Mouse (Mus musculus) CH12.LX (cell line): ENCODE results near the gene Edil3.

Source experiments
- CTCF ChIP-seq, 2 experiments: IDR thresholded peaks in 1 of 2; conservative IDR thresholded peaks in 1 of 2; 2 replicates each; pipeline ENCODE4 v1.5.1; 2011 to 2012; ENCODE audit warnings: low read depth in 2 of 2, low read length in 2 of 2, improper control_type of control experiment in 1 of 2, inconsistent platforms in 1 of 2, mild to moderate bottlenecking in 1 of 2, moderate library complexity in 1 of 2
- ELF1 ChIP-seq: IDR thresholded peaks from 2 replicates; pipeline ENCODE4 v1.6.1; 2014; ENCODE audit warnings: low read depth, mild to moderate bottlenecking, inconsistent platforms, low read length, improper control_type of control experiment
- EP300 ChIP-seq: IDR thresholded peaks from 2 replicates; pipeline ENCODE4 v1.6.1; 2011; ENCODE audit warnings: low read length, improper control_type of control experiment
- ETS1 ChIP-seq: conservative IDR thresholded peaks from 2 replicates; pipeline ENCODE4 v1.6.1; 2012; ENCODE audit warnings: low read depth, mild to moderate bottlenecking, inconsistent platforms, low read length, improper control_type of control experiment, moderate library complexity
- MAFK ChIP-seq: IDR thresholded peaks from 2 replicates; pipeline ENCODE4 v1.6.1; 2011; ENCODE audit warnings: low read length, improper control_type of control experiment; ENCODE audit not compliant: insufficient replicate concordance
- MAX ChIP-seq: IDR thresholded peaks from 2 replicates; pipeline ENCODE4 v1.6.1; 2011; ENCODE audit warnings: low read length, improper control_type of control experiment
- POLR2A ChIP-seq: IDR thresholded peaks from 2 replicates; pipeline ENCODE4 v1.6.1; 2011; ENCODE audit warnings: low read depth, mild to moderate bottlenecking, improper control_type of control experiment, low read length
- RCOR1 ChIP-seq: conservative IDR thresholded peaks from 2 replicates; pipeline ENCODE4 v1.6.1; 2012; ENCODE audit warnings: low read depth, mild to moderate bottlenecking, inconsistent platforms, low read length, improper control_type of control experiment
- ZC3H11A ChIP-seq: IDR thresholded peaks from 2 replicates; pipeline ENCODE4 v1.6.1; 2012; ENCODE audit warnings: low read depth, mild to moderate bottlenecking, inconsistent platforms, low read length, improper control_type of control experiment
- ZNF384 ChIP-seq: IDR thresholded peaks from 2 replicates; pipeline ENCODE4 v1.6.1; 2012; ENCODE audit warnings: low read depth, low read length, improper control_type of control experiment, inconsistent platforms

DNA sequence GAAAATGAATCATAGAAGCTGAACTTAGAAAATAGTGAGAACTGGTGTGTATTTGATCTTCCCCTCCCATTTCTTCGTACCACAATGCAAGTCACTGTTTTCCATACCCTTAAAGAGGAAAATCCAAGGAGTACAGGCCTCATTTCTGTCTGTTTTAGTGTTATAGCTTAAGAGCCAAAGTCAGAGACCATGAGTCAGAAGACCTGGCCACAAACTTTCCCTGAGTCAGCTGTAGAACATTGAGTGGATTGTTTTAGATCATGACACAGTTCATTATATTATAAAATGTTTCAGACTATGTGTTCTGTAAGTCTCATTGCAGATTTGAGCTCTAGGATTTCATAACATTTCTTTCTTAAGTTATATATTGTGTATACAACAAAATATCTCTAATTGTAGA lies 22.1 kb upstream of the Edil3 start:
- no peak for TF ChIP-seq CTCF (conservative IDR thresholded peaks at IDR 0.05 in 1 of 2, IDR thresholded peaks at IDR 0.05 in 1 of 2; ENCODE audit: low read depth in 2 of 2, low read length in 2 of 2)
- no peak for TF ChIP-seq RCOR1
- TF ChIP-seq POLR2A = no peak
- TF ChIP-seq ZC3H11A = no peak
- TF ChIP-seq ELF1 = no peak
- TF ChIP-seq ZNF384 = no peak
- TF ChIP-seq ETS1 = no peak
- TF ChIP-seq EP300 = no peak
- TF ChIP-seq MAX = no peak
- TF ChIP-seq MAFK = no peak
